Mouse (Mus musculus): ENCODE results near the gene Sorcs1.
A peak's percentile ranks its signal among the peaks of the same experiment; 100 is the strongest.

Sorcs1 gene

DNA sequence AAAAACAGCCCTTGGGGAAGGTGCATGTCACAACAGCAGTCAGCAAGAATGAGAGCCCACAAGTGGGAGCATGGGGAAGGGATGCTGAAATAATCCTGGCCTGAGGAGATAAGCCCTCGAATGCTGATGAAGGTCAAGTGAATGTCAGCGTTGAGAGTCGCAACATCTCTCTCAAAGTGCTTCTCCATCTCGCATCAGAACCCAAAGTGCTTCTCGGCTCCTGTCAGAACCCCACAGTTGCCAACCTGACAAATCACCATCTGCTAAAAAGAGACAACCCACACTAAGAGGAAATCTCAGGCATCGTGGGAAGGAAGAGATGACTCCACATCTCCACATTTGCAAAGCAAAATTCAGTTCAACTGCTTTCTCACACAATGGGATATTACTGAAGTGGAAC is 119.7 kb downstream of the Sorcs1 start:
- no peak for DNase-seq (ENCODE audit: low spot score)

GRCm38 (mm10) chr19:50534031-50534430 is 144.4 kb downstream of the Sorcs1 start:
- DNase-seq (ENCODE audit: low spot score) = no peak

GRCm38 (mm10) chr19:50527835-50528234 is 150.6 kb downstream of the Sorcs1 start:
- no peak for DNase-seq (ENCODE audit: low spot score)

DNA sequence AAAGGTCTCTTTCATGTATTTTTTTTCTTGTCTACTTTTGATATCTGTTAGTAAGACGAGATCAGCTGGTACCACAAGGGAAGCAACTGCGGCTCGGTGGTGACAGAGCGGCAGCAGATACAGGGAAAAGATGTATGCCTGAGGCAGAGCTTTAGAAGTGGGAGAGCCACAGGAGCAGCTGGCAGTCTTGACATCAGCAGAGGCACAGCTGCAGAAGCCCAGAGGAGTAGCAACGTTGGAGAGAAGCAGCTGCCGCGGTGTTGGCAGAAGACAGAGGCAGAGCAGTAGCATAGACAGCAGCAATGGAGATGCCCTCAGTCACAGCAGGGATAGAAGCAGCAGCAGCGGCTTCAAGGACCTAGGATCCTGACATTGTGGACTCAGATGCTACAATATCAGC is 152.4 kb downstream of the Sorcs1 start:
- no peak for DNase-seq (ENCODE audit: low spot score)

DNA sequence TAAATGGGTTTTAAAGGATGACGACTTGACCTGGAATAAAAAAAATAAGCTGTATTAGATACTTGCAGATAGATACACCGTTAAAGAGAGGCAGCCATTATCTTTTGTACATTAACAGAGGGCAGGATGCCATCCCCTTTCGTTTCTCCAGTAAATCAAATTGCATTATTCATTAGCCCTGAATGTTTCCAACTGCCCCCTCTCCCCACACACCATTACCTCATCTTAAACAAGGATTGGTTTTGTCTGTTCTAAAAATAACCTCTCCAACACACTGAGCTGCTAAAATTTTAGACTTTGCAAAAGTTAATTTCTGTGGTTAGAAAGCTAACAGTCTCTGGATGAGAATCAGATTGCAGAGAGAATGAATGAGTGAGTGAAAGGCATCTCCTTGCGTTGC is 156.5 kb downstream of the Sorcs1 start:
- DNase-seq (ENCODE audit: low spot score) = no peak

DNA sequence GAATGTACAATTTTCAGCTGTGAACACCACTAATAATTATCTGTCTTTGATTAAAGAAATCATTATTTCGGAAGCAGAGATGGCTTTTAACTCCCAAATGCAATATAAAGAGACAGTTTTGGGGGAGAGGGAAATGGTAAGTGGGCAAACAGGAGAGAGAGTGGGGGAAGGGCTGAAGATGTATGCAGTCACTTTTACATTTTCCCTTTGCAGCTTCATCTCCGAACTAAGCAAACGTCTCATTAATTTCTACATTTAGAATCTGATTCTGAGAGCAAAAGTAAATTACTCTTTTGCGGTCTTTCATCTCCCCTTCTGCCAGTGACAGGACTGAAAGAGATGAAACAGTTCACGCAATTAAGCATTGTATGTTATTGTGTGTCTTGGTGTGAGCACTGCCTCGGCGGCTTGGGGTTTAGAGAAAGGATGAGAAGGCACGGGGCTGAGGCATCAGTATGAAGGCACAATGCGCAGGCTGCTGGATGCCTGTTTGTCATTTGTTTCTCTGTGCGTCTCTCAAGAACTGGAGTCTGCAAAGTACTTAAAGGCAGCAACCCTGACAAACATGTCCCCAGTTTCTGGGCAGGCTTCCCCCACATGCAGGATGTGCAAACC is 163.3 kb downstream of the Sorcs1 start:
- DNase-seq (ENCODE audit: low spot score) = no peak

GRCm38 (mm10) chr19:50514309-50514830 is 164.1 kb downstream of the Sorcs1 start:
- DNase-seq (ENCODE audit: low spot score) = no peak

GRCm38 (mm10) chr19:50502816-50503215 is 175.6 kb downstream of the Sorcs1 start:
- no peak for DNase-seq (ENCODE audit: low spot score)

- DNase-seq (ENCODE audit: low spot score) = no peak
These were observed 187.3 kb downstream of the Sorcs1 start for GRCm38 (mm10) chr19:50491121-50491520.

- DNase-seq (ENCODE audit: low spot score) = no peak
These were observed 187.7 kb downstream of the Sorcs1 start for GRCm38 (mm10) chr19:50490721-50491120.

GRCm38 (mm10) chr19:50489786-50490185 is 188.7 kb downstream of the Sorcs1 start:
- DNase-seq (ENCODE audit: low spot score) = no peak

- no peak for DNase-seq (ENCODE audit: low spot score)
These were observed 190.0 kb downstream of the Sorcs1 start for GRCm38 (mm10) chr19:50488421-50488820.

- peak; percentile 8 for DNase-seq (ENCODE audit: low spot score)
These were observed 190.7 kb downstream of the Sorcs1 start for GRCm38 (mm10) chr19:50487768-50488167.

DNA sequence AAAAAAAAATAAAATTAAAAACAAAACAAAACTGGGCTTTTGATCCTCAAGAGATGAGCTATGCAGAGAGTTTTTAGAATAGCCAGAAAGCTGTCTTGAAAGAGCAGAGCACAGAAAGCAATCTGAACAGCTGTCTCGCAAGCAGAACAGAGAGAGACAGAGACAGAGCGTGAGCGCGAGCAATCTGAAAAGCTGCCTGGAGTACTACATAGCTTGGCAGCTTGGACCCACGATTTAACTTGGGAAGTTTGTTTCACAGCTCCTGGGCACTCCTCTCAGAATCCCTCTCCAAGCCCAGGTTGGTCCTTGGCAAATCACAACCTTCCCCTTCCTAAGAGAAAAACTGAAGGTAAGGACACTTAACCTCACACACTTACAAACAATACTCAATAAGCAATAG is 192.1 kb downstream of the Sorcs1 start:
- DNase-seq (ENCODE audit: low spot score) = no peak

- DNase-seq (ENCODE audit: low spot score) = no peak
These were observed 201.7 kb downstream of the Sorcs1 start for GRCm38 (mm10) chr19:50476774-50477173.

GRCm38 (mm10) chr19:50468592-50468991 is 209.9 kb downstream of the Sorcs1 start:
- DNase-seq (ENCODE audit: low spot score) = no peak

DNA sequence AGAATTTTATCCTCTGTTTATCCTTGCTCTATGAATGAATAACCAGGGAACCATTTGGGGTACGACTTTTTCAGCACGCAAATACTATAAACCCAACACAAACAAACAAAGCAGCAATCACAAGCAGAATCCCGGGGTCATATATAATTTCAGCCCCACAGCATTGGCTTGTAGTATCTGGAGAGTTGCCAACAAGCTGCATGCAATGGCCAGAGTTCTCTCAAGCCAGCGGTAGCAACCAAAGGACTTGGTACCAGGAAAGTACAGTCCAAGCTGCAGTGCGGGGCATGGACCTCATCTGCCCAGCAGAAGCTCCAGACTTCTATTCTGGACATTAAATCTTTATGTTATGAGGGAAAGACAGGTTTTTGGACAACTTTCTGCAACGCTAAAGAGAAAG is 213.6 kb downstream of the Sorcs1 start:
- no peak for DNase-seq (ENCODE audit: low spot score)

DNA sequence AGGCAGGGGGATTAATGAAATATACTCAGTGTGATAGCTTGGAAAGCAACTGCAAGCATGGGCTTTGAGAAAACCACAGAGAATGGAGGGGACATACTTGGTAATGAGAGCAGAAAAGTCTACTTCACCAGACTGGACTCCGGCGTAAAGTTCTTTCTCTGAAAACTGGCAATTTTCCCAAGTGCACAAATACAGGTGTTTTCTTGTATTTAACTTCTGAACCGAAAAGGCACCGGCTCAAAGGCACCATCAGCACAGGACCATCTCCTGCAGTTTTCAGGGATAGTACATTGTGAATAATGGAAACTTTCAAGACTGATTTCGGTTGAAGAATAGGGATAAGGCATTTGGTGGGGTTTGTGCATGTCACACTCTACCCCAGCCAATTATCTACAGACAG is 219.9 kb downstream of the Sorcs1 start:
- no peak for DNase-seq (ENCODE audit: low spot score)

- DNase-seq (ENCODE audit: low spot score) = no peak
These were observed 221.1 kb downstream of the Sorcs1 start for GRCm38 (mm10) chr19:50457275-50457892.

- no peak for DNase-seq (ENCODE audit: low spot score)
These were observed 237.3 kb downstream of the Sorcs1 start for GRCm38 (mm10) chr19:50441099-50441498.

DNA sequence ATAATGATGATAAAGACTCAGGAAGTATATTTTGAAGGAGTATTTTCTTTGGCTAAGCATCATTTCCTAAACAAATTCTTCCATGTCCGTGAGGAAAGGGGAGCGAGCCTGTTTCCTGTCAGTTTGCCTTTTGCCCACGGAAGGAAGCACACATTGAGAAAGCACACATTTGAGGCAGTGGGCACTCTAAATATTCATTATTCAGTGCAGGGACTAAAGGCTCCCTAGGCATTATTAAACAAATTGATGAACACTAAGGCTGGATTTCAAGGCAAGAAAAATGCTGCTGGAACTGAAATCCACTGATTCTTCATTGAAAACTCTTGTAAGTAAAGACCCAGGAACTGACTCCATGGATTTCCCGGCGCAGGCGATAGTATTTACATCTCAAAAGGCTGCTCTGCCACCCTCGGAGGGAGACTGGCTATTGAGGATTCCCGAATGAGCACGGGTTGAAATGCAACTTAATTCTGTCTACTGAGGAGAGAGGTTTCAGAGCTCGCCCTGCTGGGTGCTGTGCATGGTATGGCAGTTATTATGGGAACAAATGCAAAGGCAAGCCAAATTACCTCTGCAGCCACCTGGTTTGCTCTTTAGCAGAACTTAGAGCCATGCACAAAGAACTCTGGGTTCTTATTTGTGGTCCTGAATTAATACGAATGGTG is 238.1 kb downstream of the Sorcs1 start:
- DNase-seq (ENCODE audit: low spot score) = no peak

- no peak for DNase-seq (ENCODE audit: low spot score)
These were observed 239.0 kb downstream of the Sorcs1 start for GRCm38 (mm10) chr19:50439464-50439881.

- no peak for DNase-seq (ENCODE audit: low spot score)
These were observed 255.5 kb downstream of the Sorcs1 start for GRCm38 (mm10) chr19:50422928-50423327.

Data from ovary, postnatal 36 days (tissue).